Mouse (Mus musculus): Measurements from ENCODE around the gene Fbxl7. TPM values are rescaled to one million over a fixed set of nuclear protein-coding genes. Genes with fewer than 3 reads are reported as not detected.
"Not testable (repeated sequence)": the region's sequence is repeated elsewhere in the genome, so short reads cannot be mapped to it uniquely, and the experiment has no call there.

Fbxl7 gene
- polyA plus RNA-seq, 1 experiment from 2014 or later = 15.2 TPM

DNA sequence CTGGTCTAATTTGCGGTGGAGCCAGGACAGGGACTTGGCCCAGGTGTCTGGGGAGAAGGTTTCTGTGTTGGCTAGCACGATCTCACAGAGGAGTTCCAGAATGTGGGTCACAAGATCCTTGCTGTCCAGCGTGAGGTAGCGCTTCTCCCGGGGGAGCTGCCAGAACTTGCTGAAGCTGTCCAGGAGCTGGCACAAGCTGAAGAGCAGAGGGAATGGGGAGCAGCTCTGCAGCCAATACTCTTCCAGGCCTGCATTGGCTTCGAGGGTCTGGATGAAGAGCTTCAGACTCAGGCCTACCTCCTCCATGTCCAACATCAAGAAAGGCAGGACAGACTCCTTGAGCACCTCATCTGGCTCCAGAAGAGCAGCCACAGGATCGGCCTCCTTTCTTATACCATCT lies 166.0 kb downstream of the Fbxl7 start:
- not testable (repeated sequence) for H3K27me3 ChIP-seq; H3K36me3 ChIP-seq; H3K9ac ChIP-seq; H3K4me3 ChIP-seq; ATAC-seq (ENCODE audit: insufficient number of reproducible peaks, low FRiP score, low TSS enrichment, low read depth); H3K27ac ChIP-seq; H3K4me1 ChIP-seq; H3K4me2 ChIP-seq; H3K9me3 ChIP-seq
- 94% methylated on average over 7 of the region's 7 CpGs for WGBS

DNA sequence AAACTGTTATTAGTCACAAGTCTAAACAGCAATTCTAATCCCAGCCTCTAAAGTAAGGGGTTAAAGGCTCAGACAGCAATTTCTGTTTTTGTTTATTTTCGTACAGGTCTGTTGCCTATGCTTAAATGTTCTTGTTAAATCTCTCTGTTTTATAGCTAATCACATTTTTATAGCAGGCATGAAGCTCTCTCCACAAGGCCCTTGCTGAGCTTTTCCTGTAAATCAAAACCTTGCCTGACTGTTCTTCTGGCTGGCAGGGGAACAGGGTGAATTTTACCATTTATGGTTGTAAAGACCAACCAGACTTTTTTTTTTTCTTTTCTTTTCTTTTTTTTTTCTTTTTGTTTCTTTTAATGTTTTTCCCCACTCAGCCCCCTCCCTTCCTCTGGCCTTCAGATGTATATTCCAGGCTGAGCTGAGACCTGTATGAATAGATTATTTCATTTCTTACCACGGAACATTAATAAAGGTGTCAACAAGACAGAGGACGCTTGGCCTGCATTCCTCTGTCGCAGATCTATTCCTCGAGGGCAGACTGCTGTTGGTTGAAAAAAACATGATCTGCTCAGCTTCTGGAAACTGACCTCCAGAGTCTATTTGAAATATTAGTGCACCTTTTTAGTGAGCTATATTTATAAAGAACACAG lies 176.9 kb downstream of the Fbxl7 start:
- Histone ChIP-seq H3K36me3 (no peaks in the 10 kb centered on the region), H3K4me1 (peaks cover 16% of the 10 kb centered on the region), H3K9ac (no peak overlapping the region), H3K4me3 (no peak overlapping the region), H3K27ac (peak overlapping the region; percentile 48; the same call in 1 of the 2 replicates), H3K27me3 (no peaks in the 10 kb centered on the region), H3K9me3 (no peaks in the 10 kb centered on the region), H3K4me2 (no peak overlapping the region)
- ATAC-seq (ENCODE audit: insufficient number of reproducible peaks, low FRiP score, low TSS enrichment, low read depth) = no peak
- 9% methylated on average over 5 of the region's 5 CpGs for WGBS

DNA sequence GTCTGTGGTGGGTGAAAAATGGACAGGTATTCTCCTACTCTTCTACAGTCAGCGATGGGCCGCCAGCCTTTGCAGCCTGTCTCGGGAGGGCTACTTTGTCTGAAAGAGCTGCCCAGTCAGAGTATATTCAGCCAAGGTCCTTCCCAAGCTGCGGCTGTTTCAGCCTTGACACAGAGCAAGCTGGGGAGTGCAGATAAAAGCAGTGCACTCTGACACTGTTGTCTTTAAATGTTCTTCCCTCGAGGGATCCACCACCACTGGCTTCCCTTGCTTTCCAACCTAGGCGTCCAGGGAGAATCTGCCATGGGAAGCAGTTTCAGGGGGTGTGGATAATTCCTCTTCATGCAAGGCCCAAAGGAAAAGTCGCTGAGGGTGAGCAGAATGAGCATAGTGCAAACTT lies 177.4 kb downstream of the Fbxl7 start:
- 32% methylated on average over 7 of the region's 7 CpGs for WGBS
- H3K27me3 ChIP-seq = no peaks in the 10 kb centered on the region
- no peaks in the 10 kb centered on the region for H3K9me3 ChIP-seq
- no peak overlapping the region for H3K4me3 ChIP-seq
- no peak overlapping the region for H3K9ac ChIP-seq
- H3K4me1 ChIP-seq = peaks cover 16% of the 10 kb centered on the region
- peak overlapping the region; percentile 48; the same call in 1 of the 2 replicates for H3K27ac ChIP-seq
- H3K4me2 ChIP-seq = no peak overlapping the region
- H3K36me3 ChIP-seq = no peaks in the 10 kb centered on the region
- no peak for ATAC-seq (ENCODE audit: insufficient number of reproducible peaks, low FRiP score, low TSS enrichment, low read depth)

DNA sequence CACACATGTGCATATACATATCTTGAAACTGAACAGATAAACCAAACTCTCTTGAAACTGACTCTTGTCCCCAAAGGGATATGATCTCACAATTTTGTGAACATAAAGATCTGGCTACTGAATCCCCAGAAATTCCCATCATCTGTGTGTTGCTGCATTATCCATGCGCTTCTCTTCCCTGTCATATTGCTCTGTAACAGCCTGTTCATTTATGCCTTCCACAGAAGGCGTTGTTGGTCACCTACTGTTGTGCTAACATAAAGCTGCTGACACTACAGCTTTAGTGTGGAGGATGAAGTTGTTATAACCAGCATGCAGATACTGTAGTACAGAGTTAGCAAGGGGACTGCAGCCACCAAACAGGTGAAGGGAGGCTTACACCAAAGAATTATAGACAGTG lies 179.2 kb downstream of the Fbxl7 start:
- Histone ChIP-seq H3K4me3 (no peak overlapping the region), H3K4me1 (peaks cover 18% of the 10 kb centered on the region), H3K36me3 (no peaks in the 10 kb centered on the region), H3K9me3 (no peaks in the 10 kb centered on the region), H3K27ac (no peak overlapping the region), H3K27me3 (no peaks in the 10 kb centered on the region), H3K9ac (no peak overlapping the region), H3K4me2 (no peak overlapping the region)
- no peak for ATAC-seq (ENCODE audit: insufficient number of reproducible peaks, low FRiP score, low TSS enrichment, low read depth)
- 90% methylated on average over 2 of the region's 2 CpGs for WGBS

DNA sequence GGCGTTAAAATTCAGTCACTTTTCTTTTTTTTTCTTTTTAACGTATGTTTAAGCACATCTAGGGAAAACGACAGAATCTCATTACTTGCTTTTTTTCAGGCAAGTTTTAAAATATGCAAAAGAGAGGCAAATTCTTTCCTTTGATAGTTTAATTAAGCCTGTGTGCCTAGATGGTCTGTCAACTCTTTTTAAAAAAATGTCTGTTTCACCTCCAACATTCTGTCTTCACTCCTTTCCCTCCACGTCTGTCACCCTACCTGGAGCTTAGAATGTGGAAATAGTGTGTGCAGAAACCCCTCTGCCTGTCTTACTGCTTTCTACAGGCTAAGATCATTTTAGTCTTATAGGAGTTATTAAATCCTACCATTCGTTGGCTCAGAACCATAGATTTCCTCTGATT lies 179.7 kb downstream of the Fbxl7 start:
- no peaks in the 10 kb centered on the region for H3K9me3 ChIP-seq
- no peak overlapping the region for H3K4me2 ChIP-seq
- H3K27ac ChIP-seq = no peak overlapping the region
- peaks cover 18% of the 10 kb centered on the region for H3K4me1 ChIP-seq
- H3K27me3 ChIP-seq = no peaks in the 10 kb centered on the region
- no peak overlapping the region for H3K9ac ChIP-seq
- WGBS = 51% methylated on average over 5 of the region's 5 CpGs
- no peaks in the 10 kb centered on the region for H3K36me3 ChIP-seq
- H3K4me3 ChIP-seq = no peak overlapping the region
- no peak for ATAC-seq (ENCODE audit: insufficient number of reproducible peaks, low FRiP score, low TSS enrichment, low read depth)

DNA sequence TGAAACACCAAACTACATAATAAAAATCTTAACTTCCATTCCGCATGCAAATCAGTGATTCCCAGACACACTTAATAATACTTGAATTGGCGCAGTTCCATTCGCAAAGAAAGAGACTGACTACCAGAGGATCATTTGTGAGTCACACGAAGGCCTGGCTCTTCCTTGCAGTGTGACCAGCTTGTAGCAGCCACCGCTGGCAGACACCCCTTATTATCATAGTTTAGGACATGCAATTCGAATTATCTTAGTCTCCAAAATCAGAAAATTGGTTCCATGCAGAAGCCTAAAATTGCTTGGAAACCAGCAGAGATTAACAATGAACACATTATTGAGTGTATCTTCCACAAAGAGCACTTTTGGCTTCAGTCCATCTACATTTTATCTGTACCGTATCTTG lies 183.1 kb downstream of the Fbxl7 start:
- Histone ChIP-seq H3K4me3 (no peak overlapping the region), H3K36me3 (no peaks in the 10 kb centered on the region), H3K27ac (no peak overlapping the region), H3K9me3 (no peaks in the 10 kb centered on the region), H3K4me1 (peaks cover 7% of the 10 kb centered on the region; the same call in 1 of the 2 replicates), H3K4me2 (no peak overlapping the region), H3K27me3 (no peaks in the 10 kb centered on the region), H3K9ac (no peak overlapping the region)
- no peak for ATAC-seq (ENCODE audit: insufficient number of reproducible peaks, low FRiP score, low TSS enrichment, low read depth)
- WGBS = 72% methylated on average over 7 of the region's 7 CpGs

DNA sequence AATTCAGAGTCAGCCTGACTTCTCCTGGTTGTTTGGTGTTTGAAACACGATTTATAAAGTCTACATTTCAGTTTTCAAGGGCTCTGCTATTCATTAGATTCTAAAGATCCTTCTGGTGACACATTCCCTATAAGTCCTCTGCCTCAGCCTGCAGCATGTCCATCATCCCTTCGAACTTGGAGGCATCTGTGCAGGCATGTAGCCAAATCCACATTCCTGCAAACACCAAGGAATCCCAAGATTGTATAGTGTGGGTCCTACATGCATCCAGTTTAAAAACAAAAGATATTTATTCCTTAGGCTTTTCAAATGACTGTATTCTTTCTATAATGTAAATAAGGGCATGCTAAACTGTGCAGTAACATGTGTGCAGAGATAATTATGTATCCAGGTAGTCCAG lies 190.4 kb downstream of the Fbxl7 start:
- no peaks in the 10 kb centered on the region for H3K36me3 ChIP-seq
- H3K4me3 ChIP-seq = no peak overlapping the region
- no peaks in the 10 kb centered on the region for H3K4me1 ChIP-seq
- no peak overlapping the region for H3K9ac ChIP-seq
- no peaks in the 10 kb centered on the region for H3K9me3 ChIP-seq
- no peak overlapping the region for H3K27ac ChIP-seq
- H3K27me3 ChIP-seq = no peaks in the 10 kb centered on the region
- ATAC-seq (ENCODE audit: insufficient number of reproducible peaks, low FRiP score, low TSS enrichment, low read depth) = no peak
- H3K4me2 ChIP-seq = no peak overlapping the region
- 35% methylated on average over 2 of the region's 2 CpGs for WGBS

DNA sequence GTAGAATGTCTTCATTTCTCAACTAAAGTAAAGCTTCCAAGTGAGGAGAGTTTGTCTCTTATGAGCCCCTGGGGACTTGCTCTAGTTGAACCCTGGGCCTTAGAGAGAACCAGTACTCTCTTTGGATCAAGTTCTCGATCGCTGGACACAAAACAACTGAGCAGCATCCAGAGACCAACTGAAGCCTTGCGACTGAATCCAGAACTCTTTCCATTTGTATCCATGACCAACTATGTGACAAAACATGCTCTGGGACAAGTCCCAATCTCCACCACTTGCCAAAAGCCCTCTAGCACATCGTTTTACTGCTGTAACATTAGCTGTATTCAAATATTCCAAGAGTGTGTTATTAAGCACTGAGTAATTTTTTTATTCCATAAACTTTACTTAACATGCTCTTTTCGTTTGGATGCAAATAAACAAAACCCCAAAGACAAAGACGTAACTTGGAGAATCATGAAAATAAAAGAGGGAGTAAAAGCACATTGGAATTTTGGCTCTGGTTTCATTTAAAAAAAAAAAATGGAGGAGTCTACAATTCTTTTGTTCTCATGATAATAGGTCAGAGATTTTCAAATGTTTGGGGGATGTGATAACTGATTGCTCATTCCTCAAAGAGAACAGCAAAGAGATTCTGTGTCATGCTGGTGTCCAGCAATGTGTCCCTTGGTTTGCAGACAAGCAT lies 192.1 kb downstream of the Fbxl7 start:
- Histone ChIP-seq H3K9ac (no peak overlapping the region), H3K27me3 (no peaks in the 10 kb centered on the region), H3K9me3 (no peaks in the 10 kb centered on the region), H3K4me2 (no peak overlapping the region), H3K4me1 (no peaks in the 10 kb centered on the region), H3K4me3 (no peak overlapping the region), H3K36me3 (no peaks in the 10 kb centered on the region), H3K27ac (no peak overlapping the region)
- WGBS = 53% methylated on average over 6 of the region's 6 CpGs
- ATAC-seq (ENCODE audit: insufficient number of reproducible peaks, low FRiP score, low TSS enrichment, low read depth) = no peak

DNA sequence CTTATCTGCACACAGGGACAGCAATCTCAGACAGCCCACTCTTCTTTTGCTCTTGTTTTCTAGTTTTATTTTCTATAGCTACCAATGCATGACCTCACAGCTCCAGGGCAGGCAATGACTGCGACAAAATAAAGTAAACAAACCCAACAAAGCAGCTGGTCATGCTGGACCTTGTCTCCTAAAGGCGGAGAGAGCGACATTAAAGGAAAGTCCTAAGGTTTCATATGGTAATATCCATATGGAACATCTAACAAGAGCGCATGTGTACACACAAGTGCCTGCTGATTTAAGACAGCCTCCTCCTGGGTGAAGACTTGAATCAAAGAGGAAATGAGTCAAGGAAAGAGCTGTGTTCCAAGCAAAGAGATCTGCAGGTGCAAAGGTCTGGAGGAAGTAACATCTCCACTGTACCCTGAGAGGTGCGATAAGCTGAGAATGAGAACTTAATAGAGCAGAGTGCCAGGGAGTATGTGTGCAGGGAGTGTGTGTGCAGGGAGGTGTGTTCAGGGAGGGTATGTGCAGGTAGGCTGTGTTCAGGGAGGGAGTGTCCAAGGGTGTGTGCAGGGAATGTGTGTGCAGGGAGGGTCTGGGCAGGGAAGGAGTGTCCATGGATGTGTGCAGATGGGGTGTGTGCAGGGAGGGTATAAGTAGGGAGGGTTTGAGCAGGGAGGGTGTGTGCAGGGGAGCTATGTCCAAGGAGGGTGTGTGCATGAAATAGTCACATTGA lies 193.3 kb downstream of the Fbxl7 start:
- Histone ChIP-seq H3K4me1 (no peaks in the 10 kb centered on the region), H3K36me3 (no peaks in the 10 kb centered on the region), H3K4me3 (no peak overlapping the region), H3K9ac (no peak overlapping the region), H3K27ac (no peak overlapping the region), H3K27me3 (no peaks in the 10 kb centered on the region), H3K4me2 (no peak overlapping the region), H3K9me3 (no peaks in the 10 kb centered on the region)
- no peak for ATAC-seq (ENCODE audit: insufficient number of reproducible peaks, low FRiP score, low TSS enrichment, low read depth)
- WGBS = 68% methylated on average over 5 of the region's 5 CpGs

DNA sequence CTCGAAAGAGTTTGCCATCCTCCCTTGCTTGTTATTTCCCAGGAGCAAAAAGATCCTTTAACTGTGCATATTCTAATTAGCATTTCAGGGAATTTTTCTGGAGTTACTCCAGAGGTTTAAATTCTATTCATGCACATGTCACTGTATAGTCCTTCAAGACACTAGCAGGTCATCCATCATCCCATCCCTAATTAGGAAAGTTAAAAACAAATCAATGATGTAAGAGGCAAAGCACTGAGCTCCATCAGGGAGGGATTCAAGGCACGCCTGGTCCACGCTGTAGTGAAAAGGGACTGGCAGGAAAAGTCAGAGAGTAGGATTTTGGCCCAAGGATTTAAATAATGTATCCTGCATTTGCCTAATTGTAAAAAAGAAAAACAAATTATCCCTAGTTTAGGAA lies 202.3 kb downstream of the Fbxl7 start:
- Histone ChIP-seq H3K4me2 (no peak overlapping the region), H3K9me3 (no peaks in the 10 kb centered on the region), H3K4me1 (0 out of 2 replicates have a peak, but pooled peaks cover 4% of the 10 kb centered on the region), H3K27ac (no peak overlapping the region), H3K36me3 (no peaks in the 10 kb centered on the region), H3K9ac (no peak overlapping the region), H3K27me3 (no peaks in the 10 kb centered on the region), H3K4me3 (no peak overlapping the region)
- no peak for ATAC-seq (ENCODE audit: insufficient number of reproducible peaks, low FRiP score, low TSS enrichment, low read depth)
- 70% methylated on average over 3 of the region's 3 CpGs for WGBS

DNA sequence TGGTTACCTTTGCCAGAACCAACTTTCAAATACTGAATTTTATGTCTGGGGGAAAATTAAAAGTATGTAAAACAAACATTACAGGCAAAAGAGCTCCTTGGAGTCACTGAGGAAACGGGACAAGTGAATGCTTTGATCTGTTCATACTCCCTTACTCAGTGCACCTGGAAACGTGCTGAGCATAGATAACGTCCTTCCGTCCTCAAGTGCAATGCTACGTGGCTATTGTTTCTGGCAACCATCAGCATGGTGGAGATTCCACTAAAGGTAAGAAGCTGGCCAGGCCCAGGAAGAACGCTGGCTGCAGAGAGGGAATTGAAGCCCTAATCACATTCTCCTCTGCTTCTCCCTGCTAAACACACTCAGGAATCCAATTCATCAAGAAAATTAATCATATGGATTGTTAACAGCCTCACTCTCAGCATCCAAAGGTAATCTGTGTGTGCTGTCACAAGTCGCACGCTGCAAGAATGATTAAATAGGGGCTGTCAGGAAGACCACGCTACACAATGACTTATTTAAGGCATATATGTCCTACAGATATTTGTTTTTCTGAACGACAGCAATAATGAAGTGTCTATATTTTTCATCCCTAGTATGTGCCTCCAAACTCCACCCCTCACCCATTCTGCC lies 206.8 kb downstream of the Fbxl7 start:
- Histone ChIP-seq H3K4me3 (no peak overlapping the region), H3K36me3 (no peaks in the 10 kb centered on the region), H3K4me2 (no peak overlapping the region), H3K27me3 (no peaks in the 10 kb centered on the region), H3K27ac (no peak overlapping the region), H3K9ac (no peak overlapping the region), H3K9me3 (no peaks in the 10 kb centered on the region), H3K4me1 (0 out of 2 replicates have a peak, but pooled peaks cover 4% of the 10 kb centered on the region)
- 57% methylated on average over 10 of the region's 10 CpGs for WGBS
- ATAC-seq (ENCODE audit: insufficient number of reproducible peaks, low FRiP score, low TSS enrichment, low read depth) = no peak

DNA sequence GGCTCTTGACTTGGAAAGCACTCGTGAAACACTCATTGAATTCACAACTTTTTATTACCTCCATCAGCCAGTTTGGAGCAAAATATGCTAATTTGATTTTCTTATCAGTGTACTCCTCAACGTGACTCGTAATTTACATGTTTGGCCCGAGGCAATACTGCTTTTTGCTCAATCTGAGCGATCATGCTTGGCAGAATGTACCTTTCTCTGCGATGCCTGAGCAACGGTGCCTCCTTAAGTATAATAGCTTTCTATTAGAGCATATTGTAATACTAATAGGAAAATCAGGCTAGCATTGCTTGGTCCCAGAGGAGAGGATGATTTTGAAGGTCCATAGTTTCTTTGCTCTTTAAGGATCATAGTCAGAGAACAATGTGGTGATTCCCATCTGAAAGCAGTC lies 207.7 kb downstream of the Fbxl7 start:
- H3K27ac ChIP-seq = no peak overlapping the region
- H3K4me2 ChIP-seq = no peak overlapping the region
- 67% methylated on average over 7 of the region's 7 CpGs for WGBS
- no peaks in the 10 kb centered on the region for H3K27me3 ChIP-seq
- no peak overlapping the region for H3K9ac ChIP-seq
- H3K4me3 ChIP-seq = no peak overlapping the region
- 0 out of 2 replicates have a peak, but pooled peaks cover 4% of the 10 kb centered on the region for H3K4me1 ChIP-seq
- H3K36me3 ChIP-seq = no peaks in the 10 kb centered on the region
- no peaks in the 10 kb centered on the region for H3K9me3 ChIP-seq
- ATAC-seq (ENCODE audit: insufficient number of reproducible peaks, low FRiP score, low TSS enrichment, low read depth) = no peak
